Mouse (Mus musculus): ENCODE data around the gene Mrgprb3.

Gene Mrgprb3

DNA sequence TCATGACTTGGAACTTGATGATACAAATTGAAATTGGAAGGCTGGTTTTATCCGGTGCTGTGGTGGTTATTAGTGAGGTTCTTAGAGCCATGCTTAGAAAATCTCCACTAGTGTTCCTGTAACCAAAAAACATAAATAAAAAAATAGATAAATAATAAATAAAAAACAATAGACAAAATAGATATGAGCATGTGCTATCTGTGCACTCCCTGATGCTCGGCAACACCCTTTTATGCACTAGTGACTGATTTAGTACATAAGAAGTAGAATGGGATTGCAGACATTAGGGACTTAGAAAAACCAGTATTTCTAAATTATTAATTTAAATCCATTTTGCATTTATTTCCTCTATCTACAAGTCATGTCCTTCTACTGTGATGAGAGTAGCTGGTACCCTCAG, at the start of gene Mrgprb3:
Mrgprb3 (minus strand) TSS at position 101 of the 400 bp plus-strand sequence.
- no peak for DNase-seq
